Mouse (Mus musculus) lung, embryonic 15.5 days (tissue): ENCODE measurements around the gene Phactr2. TPM values are rescaled to one million over a fixed set of nuclear protein-coding genes. Genes with fewer than 3 reads are reported as not detected.

Experiments
- ATAC-seq: fragments of 200-750 bp; cut with Nextera tagmentation; 2 replicates; pipeline ENCODE4 v1.8.0; 2017; ENCODE audit warnings: moderate number of reproducible peaks, borderline replicate concordance; ENCODE audit not compliant: low FRiP score, low TSS enrichment; ENCODE audit errors: extremely low read depth
- H3K27ac ChIP-seq: fragments of 300-500 bp; sonication (generic); 2 replicates; pipeline ENCODE4 v1.5.1; 2015; ENCODE audit warnings: moderate library complexity, mild to moderate bottlenecking, inconsistent platforms
- H3K27me3 ChIP-seq: fragments of 300-500 bp; sonication (generic); 2 replicates; pipeline ENCODE4 v1.6.1; 2015; ENCODE audit warnings: inconsistent platforms
- H3K36me3 ChIP-seq: fragments of 300-500 bp; sonication (generic); 2 replicates; pipeline ENCODE4 v1.6.1; 2015; ENCODE audit warnings: inconsistent platforms
- H3K4me1 ChIP-seq: fragments of 300-500 bp; sonication (generic); 2 replicates; pipeline ENCODE4 v1.6.1; 2015; ENCODE audit warnings: inconsistent platforms
- H3K4me2 ChIP-seq: fragments of 300-500 bp; sonication (generic); 2 replicates; pipeline ENCODE4 v1.6.1; 2015; ENCODE audit warnings: inconsistent platforms, mild to moderate bottlenecking, moderate library complexity
- H3K4me3 ChIP-seq: fragments of 300-500 bp; sonication (generic); 2 replicates; pipeline ENCODE4 v1.5.1; 2015; ENCODE audit warnings: mild to moderate bottlenecking, inconsistent platforms
- H3K9ac ChIP-seq: fragments of 300-500 bp; sonication (generic); 2 replicates; pipeline ENCODE4 v1.6.1; 2015; ENCODE audit warnings: inconsistent platforms
- H3K9me3 ChIP-seq: fragments of 300-500 bp; sonication (generic); 2 replicates; pipeline ENCODE4 v1.6.1; 2016; ENCODE audit warnings: inconsistent platforms
- WGBS: fragments of 180-500 bp; shearing (Covaris S2); methylation state at CpG from one replicate; pipeline ENCODE4 v1.1.7; 2015; 5-methylcytosine and 5-hydroxymethylcytosine counted together
- polyA plus RNA-seq: library from polyadenylated mRNA; unstranded; fragments of >200 nt; fragmentation: Nextera tagmentation; extraction: Ambion mirVana; gene quantifications from 2 replicates; pipeline ENCODE4 v1.2.1, GENCODE M21; 2015

The Phactr2 gene
- polyA plus RNA-seq, 1 experiment from 2014 or later = 33.7 TPM

DNA sequence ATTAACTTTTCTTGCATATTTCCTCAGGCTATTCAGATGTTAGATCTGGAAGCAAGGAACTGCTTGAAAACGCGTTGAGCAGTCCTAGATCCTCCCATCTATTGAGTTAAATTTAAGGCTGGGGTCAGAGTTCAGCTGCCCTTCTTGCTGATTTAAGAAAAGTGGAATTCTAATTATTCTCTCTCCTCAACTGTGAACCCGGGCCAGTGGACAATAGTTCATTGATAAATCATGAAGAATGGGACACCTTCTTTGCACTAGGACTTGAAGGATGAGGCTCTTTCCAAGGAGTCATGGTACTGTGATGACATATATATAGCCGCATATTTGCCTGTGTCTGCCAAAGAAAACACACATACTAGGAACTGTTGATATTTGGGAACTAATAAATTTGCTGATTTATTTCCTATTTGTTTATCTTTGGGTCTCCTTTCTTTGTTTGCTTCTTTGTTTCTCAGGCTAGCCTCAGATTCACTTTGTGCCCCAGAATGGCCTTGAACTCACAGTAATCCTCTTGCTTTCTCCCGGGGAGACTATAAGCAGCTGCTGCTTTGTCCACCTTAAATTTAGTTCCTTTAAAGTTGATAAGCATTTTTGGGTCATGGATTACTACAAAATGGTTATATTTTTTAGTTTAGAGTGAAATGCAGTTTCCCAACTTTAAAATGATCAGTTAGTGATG lies 127.5 kb downstream of the Phactr2 start:
- no peak for ATAC-seq
- WGBS = 35% methylated on average over 5 of the region's 5 CpGs
- H3K4me2 ChIP-seq = no peak overlapping the region

DNA sequence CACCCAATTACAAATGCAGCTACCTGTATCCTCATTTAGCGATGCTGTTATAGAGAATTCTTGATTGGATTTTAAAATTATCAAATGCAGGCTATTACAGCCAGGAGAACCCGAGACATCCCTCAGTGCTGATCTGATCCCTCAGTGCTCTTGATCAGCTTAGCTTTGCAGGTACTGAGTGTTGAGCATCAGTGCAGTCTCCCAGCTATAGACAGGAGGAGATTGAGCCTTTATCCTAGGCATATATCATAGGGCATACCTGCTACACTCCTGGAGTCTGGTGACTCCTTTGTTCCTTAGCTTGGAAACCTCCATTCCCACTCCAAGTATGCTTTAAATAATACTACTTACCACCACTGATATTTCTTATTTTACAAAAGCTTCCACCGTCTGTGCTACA lies 133.6 kb downstream of the Phactr2 start:
- ATAC-seq = no peak
- Histone ChIP-seq H3K4me2 (no peak overlapping the region), H3K9me3 (no peaks in the 10 kb centered on the region), H3K4me1 (no peaks in the 10 kb centered on the region), H3K4me3 (no peak overlapping the region), H3K9ac (no peak overlapping the region), H3K36me3 (no peaks in the 10 kb centered on the region), H3K27ac (no peak overlapping the region), H3K27me3 (no peaks in the 10 kb centered on the region)
- WGBS = 85% methylated on average over 3 of the region's 3 CpGs

More for the DNA sequence above, 127.5 kb downstream of the Phactr2 start:
- Histone ChIP-seq H3K36me3 (no peaks in the 10 kb centered on the region), H3K9ac (no peak overlapping the region), H3K4me1 (no peaks in the 10 kb centered on the region), H3K9me3 (no peaks in the 10 kb centered on the region), H3K27me3 (no peaks in the 10 kb centered on the region), H3K4me3 (no peak overlapping the region), H3K27ac (no peak overlapping the region)

DNA sequence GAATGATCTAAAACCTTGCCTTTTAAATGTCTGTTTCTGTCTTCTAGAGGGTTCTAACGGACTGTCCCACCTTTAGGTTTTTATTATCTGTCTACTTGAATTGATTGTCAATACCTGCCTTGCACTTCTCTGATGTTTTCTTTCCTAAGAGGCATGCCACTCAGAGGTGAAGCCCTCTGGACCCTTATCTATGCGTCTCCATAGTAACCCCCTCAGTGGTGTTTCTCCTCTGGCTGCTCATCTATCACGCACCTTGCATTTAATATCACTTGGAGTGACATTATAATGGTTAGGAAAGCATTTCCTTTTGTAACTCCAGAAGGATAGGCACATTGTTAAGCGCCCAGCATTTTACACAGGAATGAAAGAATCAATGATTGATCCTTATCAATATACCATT lies 137.2 kb downstream of the Phactr2 start:
- Histone ChIP-seq H3K4me1 (no peaks in the 10 kb centered on the region), H3K27ac (no peak overlapping the region), H3K4me2 (no peak overlapping the region), H3K27me3 (no peaks in the 10 kb centered on the region), H3K36me3 (no peaks in the 10 kb centered on the region), H3K9ac (no peak overlapping the region), H3K9me3 (no peaks in the 10 kb centered on the region), H3K4me3 (no peak overlapping the region)
- no peak for ATAC-seq
- WGBS = 47% methylated on average over 4 of the region's 4 CpGs

DNA sequence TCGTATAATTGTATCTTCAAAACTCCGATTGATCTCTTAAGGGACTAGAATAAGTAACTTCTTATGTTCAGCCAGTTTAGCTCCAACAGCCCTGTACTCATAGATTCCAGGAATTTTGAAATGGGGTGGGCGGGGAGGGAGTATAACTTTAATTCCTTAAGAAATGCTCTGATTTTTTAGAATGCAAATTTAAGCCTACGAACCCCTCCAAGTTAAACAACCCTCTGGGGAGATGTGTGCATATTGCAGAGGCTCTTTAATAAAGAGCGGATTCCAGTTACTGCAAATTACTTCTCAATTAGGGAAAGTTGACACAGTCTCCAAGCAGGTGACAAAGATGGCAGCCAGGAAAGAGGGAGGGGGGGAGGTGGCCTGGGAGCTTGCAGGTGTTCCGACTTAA lies 138.4 kb downstream of the Phactr2 start:
- H3K36me3 ChIP-seq = no peaks in the 10 kb centered on the region
- peaks cover 6% of the 10 kb centered on the region; the same call in 1 of the 2 replicates for H3K4me1 ChIP-seq
- H3K9me3 ChIP-seq = no peaks in the 10 kb centered on the region
- no peaks in the 10 kb centered on the region for H3K27me3 ChIP-seq
- no peak overlapping the region for H3K9ac ChIP-seq
- no peak overlapping the region for H3K27ac ChIP-seq
- ATAC-seq = no peak
- no peak overlapping the region for H3K4me2 ChIP-seq
- WGBS = 76% methylated on average over 6 of the region's 6 CpGs
- no peak overlapping the region for H3K4me3 ChIP-seq

DNA sequence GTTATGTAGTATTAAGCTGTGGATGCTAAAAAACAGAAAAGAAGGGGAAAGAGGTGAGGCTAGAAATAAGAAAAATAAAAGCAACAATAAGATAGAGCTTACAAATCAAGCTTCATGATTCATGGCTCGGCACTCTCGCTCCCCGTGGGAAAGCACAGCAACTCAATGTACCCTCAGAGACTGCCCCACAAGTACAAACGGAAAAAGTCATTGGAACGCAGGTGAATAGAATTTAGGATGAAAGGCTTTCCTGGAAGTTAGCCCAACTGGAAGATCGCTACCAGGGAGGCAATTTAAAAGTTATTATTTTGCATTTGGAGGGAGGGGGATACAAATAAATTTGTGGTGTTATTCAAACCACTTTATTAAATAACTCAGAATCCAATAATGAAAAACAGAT lies 138.9 kb downstream of the Phactr2 start:
- Histone ChIP-seq H3K4me1 (peaks cover 10% of the 10 kb centered on the region; the same call in 1 of the 2 replicates), H3K4me3 (no peak overlapping the region), H3K27ac (no peak overlapping the region), H3K4me2 (no peak overlapping the region), H3K36me3 (no peaks in the 10 kb centered on the region), H3K9me3 (no peaks in the 10 kb centered on the region), H3K9ac (no peak overlapping the region), H3K27me3 (no peaks in the 10 kb centered on the region)
- WGBS = 76% methylated on average over 6 of the region's 6 CpGs
- ATAC-seq = no peak

DNA sequence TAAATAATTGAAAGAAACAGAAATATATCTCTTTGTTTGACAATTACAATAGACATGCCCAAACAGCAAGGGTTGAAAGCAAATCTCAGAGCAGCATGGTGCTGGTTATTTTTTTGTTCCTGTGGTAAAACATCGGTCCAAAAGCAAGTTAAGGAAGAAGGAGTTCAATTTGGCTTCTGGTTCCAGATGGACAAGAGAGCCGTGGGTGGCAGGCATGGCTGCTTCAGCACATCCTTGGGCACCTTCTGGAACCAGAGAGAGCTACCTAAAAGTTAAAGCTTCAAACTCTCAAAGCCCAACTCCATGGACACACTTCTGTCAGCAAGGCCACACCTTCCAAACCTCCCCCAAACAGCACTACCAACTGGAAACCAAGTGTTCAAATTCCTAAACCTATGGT lies 140.4 kb downstream of the Phactr2 start:
- Histone ChIP-seq H3K27me3 (no peaks in the 10 kb centered on the region), H3K36me3 (no peaks in the 10 kb centered on the region), H3K4me2 (no peak overlapping the region), H3K9me3 (no peaks in the 10 kb centered on the region), H3K4me1 (peaks cover 10% of the 10 kb centered on the region; the same call in 1 of the 2 replicates), H3K4me3 (no peak overlapping the region), H3K9ac (no peak overlapping the region), H3K27ac (no peak overlapping the region)
- 84% methylated on average over 2 of the region's 2 CpGs for WGBS
- no peak for ATAC-seq

DNA sequence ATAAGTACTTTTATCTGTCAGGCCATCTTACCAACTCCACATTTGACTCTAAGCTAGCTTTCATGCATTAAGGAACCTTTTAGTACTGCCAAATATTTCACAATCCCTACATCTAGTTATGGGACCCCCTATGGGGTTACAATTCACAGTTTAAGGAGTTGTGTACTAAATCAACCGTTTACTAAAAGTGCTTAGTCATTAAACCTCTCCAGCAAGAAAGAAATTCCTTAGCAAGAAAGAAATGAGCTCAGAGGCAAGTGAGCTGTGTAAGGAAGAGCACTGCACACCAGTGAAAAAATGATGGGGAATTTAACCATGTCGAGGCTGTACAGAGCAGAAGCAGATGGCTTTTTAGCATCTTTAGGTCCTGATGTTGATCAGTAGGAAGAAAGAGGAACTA lies 141.2 kb downstream of the Phactr2 start:
- no peak for ATAC-seq
- no peaks in the 10 kb centered on the region for H3K36me3 ChIP-seq
- no peak overlapping the region for H3K4me3 ChIP-seq
- no peak overlapping the region for H3K27ac ChIP-seq
- no peak overlapping the region for H3K4me2 ChIP-seq
- H3K9me3 ChIP-seq = no peaks in the 10 kb centered on the region
- H3K27me3 ChIP-seq = no peaks in the 10 kb centered on the region
- WGBS = 44% methylated on average over 2 of the region's 2 CpGs
- peaks cover 15% of the 10 kb centered on the region for H3K4me1 ChIP-seq
- no peak overlapping the region for H3K9ac ChIP-seq

DNA sequence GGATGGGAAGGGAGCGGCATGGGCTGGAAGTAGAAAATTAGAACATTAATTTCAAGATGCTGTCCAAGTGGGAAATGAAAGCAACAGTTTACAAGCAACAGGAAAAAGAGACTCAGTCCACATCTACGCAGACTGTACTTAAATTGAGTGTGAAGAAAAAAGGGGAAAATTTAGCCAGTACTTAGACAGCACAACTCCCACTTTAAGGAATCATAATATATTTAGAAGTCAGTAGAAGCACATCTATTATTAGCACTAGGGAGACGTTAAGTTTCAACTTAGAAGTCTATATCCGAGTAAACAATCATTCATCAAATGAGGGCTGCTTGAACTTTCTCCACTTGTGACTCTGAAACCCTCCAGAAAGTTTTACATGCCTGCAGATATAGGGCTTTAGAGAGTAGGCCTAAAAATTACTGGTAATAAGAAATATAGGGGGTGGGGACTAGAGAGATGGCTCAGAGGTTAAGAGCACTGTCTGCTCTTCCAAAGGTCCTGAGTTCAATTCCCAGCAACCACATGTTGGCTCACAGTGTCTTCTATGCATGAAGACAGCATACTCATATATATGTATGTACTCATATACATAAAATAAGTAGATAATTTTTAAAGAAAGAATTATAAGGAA lies 142.7 kb downstream of the Phactr2 start:
- peak; percentile 64 for ATAC-seq
- Histone ChIP-seq H3K27ac (peak overlapping the region; percentile 27; the same call in 1 of the 2 replicates), H3K9ac (no peak overlapping the region), H3K36me3 (no peaks in the 10 kb centered on the region), H3K27me3 (no peaks in the 10 kb centered on the region), H3K9me3 (no peaks in the 10 kb centered on the region), H3K4me1 (peaks cover 28% of the 10 kb centered on the region), H3K4me3 (no peak overlapping the region), H3K4me2 (no peak overlapping the region)
- 26% methylated on average over 4 of the region's 4 CpGs for WGBS

DNA sequence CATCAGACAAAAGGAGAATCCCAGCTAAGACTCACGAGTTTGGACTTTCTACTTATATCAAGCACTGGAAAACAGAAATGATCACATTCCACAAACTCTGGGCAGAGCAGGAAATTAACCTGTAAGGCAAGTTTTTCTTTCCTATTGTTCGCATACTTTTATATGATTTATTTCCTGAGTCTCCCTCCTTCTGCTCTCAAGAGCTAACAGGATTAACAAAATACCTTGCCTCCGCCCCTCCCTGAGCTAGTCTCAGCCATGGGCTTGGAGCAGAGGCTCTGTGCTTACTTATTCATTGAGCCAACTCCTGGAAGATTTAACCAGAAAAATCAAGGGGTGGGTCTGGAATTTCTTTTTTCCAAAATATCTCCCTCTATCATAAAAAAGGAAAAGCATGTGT lies 145.6 kb downstream of the Phactr2 start:
- H3K4me1 ChIP-seq = peaks cover 46% of the 10 kb centered on the region
- H3K9me3 ChIP-seq = no peaks in the 10 kb centered on the region
- no peak for ATAC-seq
- H3K27me3 ChIP-seq = no peaks in the 10 kb centered on the region
- peak overlapping the region; percentile 26; the same call in 1 of the 2 replicates for H3K4me2 ChIP-seq
- 36% methylated on average over 3 of the region's 3 CpGs for WGBS
- no peak overlapping the region for H3K4me3 ChIP-seq
- no peak overlapping the region for H3K9ac ChIP-seq
- H3K36me3 ChIP-seq = no peaks in the 10 kb centered on the region
- H3K27ac ChIP-seq = peak overlapping the region; percentile 85

DNA sequence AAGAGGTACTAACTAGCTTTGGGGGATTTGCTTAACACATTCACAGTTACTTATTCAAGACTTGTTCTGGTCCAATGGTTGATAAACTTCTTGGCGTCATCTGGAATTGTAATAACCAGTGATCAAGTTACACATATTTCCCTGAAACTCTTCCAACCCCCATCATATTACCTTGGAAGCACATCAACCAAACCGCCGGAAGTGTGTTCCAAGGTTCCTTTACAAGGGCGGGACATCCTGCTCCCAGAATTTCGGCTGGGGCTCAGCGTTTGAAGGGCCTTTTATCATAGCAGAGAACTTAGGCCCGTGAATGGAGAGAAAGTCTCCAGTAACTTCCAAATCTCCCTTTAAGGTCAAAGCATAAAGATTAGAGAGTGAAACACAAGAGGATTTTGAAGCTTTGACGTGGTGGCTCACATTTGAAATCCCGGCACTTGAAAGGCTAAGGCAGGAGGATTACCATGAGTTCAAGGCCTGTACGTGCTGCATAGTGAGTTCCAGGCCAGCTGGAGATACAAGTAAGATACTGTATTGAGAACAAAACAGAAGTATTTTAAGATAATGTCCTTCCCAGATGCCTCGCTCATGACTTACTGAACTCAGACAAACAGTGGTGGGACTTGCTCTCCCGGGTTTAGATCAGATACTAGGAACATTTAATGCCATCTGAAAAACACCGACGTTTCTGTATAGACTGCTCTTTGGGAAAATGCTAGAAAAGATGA lies 147.9 kb downstream of the Phactr2 start:
- H3K4me1 ChIP-seq = peaks cover 56% of the 10 kb centered on the region

DNA sequence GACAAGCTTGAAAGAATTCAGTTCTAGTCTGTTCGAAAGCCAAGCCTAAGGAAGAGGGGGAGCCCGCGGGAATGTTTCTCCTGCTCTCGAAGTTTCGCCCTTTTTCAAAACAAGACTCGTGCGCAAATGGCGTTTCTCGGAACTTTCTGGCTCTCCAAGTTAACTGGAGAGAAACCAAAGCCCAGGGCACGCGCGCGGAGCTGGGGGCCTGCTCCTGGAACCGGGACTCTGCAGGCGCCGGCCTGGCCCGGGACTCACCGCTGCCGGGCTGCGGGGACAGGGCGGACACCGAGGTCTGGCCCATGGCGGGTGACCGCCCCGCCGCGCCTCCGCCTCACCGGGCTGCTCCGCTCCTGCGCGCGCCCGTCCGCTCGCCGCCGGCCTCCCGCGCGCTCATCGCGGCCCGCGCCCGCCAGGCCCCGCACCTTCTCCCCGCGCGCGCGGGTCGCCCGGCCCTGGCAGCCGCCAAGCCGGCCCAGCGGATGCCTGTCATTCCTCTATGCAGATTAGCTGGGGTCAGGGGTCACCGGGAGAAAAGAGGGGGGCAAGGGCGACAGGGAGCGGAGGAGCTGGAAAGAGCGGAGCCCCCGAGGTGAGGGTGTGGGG lies 150.3 kb downstream of the Phactr2 start:
- Histone ChIP-seq H3K9ac (peak overlapping the region; percentile 84), H3K9me3 (no peaks in the 10 kb centered on the region), H3K27me3 (no peaks in the 10 kb centered on the region), H3K27ac (peak overlapping the region; percentile 99), H3K4me2 (peak overlapping the region; percentile 80), H3K36me3 (no peaks in the 10 kb centered on the region), H3K4me1 (peaks cover 52% of the 10 kb centered on the region), H3K4me3 (peak overlapping the region; percentile 70)
- WGBS = under 1% methylated on average over 51 of the region's 62 CpGs
- peak; percentile 70 for ATAC-seq

More for the DNA sequence above, 147.9 kb downstream of the Phactr2 start:
- Histone ChIP-seq H3K27ac (peak overlapping the region; percentile 48), H3K4me3 (no peak overlapping the region), H3K27me3 (no peaks in the 10 kb centered on the region), H3K9me3 (no peaks in the 10 kb centered on the region), H3K36me3 (no peaks in the 10 kb centered on the region), H3K9ac (no peak overlapping the region), H3K4me2 (no peak overlapping the region)
- no peak for ATAC-seq
- WGBS = 62% methylated on average over 14 of the region's 14 CpGs
